Mouse (Mus musculus) heart, postnatal 0 days (tissue): ENCODE measurements around the gene Slc39a3. TPM values are rescaled to one million over a fixed set of nuclear protein-coding genes. Genes with fewer than 3 reads are reported as not detected.
A peak's percentile ranks its signal among the peaks of the same experiment; 100 is the strongest.

Experiments used
- ATAC-seq: fragments of 200-750 bp; cut with Nextera tagmentation; 2 replicates; pipeline ENCODE4 v1.8.0; 2017; ENCODE audit warnings: low read depth, moderate number of reproducible peaks, moderate library complexity; ENCODE audit not compliant: insufficient read depth
- DNase-seq: peaks from one replicate; pipeline ENCODE4 v3.0.0-alpha.2; 2016; ENCODE audit warnings: low spot score
- H3K27ac ChIP-seq: fragments of 300-500 bp; sonication (generic); 2 replicates; pipeline ENCODE4 v1.5.1; 2014; ENCODE audit warnings: low read depth, mild to moderate bottlenecking
- H3K27me3 ChIP-seq: fragments of 300-500 bp; sonication (generic); 2 replicates; pipeline ENCODE4 v1.6.1; 2014; ENCODE audit warnings: low read length, mixed read lengths; ENCODE audit not compliant: control insufficient read depth, insufficient read depth
- H3K36me3 ChIP-seq: fragments of 300-500 bp; sonication (generic); replicated peaks from 2 replicates; pipeline ENCODE4 v1.6.1; 2014; ENCODE audit warnings: low read length, mixed read lengths; ENCODE audit not compliant: control insufficient read depth, insufficient read depth
- H3K4me1 ChIP-seq: fragments of 300-500 bp; sonication (generic); 2 replicates; pipeline ENCODE4 v1.6.1; 2014; ENCODE audit warnings: antibody characterized with exemption; ENCODE audit not compliant: control insufficient read depth, insufficient read depth
- H3K4me2 ChIP-seq: fragments of 300-500 bp; sonication (generic); 2 replicates; pipeline ENCODE4 v1.6.1; 2014; ENCODE audit warnings: low read depth, mild to moderate bottlenecking, low read length, moderate library complexity
- H3K4me3 ChIP-seq: fragments of 300-500 bp; sonication (generic); 2 replicates; pipeline ENCODE4 v1.5.1; 2014; ENCODE audit warnings: low read depth, low read length
- H3K9ac ChIP-seq: fragments of 300-500 bp; sonication (generic); replicated peaks from 2 replicates; pipeline ENCODE4 v1.6.1; 2014; ENCODE audit warnings: low read depth, low read length, mixed read lengths
- H3K9me3 ChIP-seq: fragments of 300-500 bp; sonication (generic); replicated peaks from 2 replicates; pipeline ENCODE4 v1.6.1; 2016; ENCODE audit warnings: low read length; ENCODE audit not compliant: control insufficient read depth
- CTCF ChIP-seq: IDR thresholded peaks from 2 replicates; pipeline ENCODE4 v1.5.1; 2016; ENCODE audit warnings: antibody characterized with exemption, control low read depth, low read depth
- EP300 ChIP-seq: IDR thresholded peaks from 2 replicates; pipeline ENCODE4 v1.6.1; 2016; ENCODE audit warnings: antibody characterized with exemption, low read depth
- WGBS: fragments of 180-500 bp; shearing (Covaris S2); extraction: QIAGEN DNeasy Blood & Tissue Kit; methylation state at CpG from one replicate; pipeline ENCODE4 v1.1.7; 2014; 5-methylcytosine and 5-hydroxymethylcytosine counted together
- polyA plus RNA-seq: library from polyadenylated mRNA; unstranded; fragments of >200 nt; fragmentation: Nextera tagmentation; extraction: Ambion mirVana; gene quantifications from 2 replicates; pipeline ENCODE4 v1.2.1, GENCODE M21; 2015
- total RNA-seq: library from RNA; depleted of rRNA; stranded (reverse); fragments of >200 nt; gene quantifications from 2 replicates; pipeline ENCODE4 v1.2.3, GENCODE M21; 2014; ENCODE audit warnings: low replicate concordance

Slc39a3 gene
- total and polyA plus RNA-seq, 2 experiments from 2014 or later: 6.3 to 18.7 TPM

DNA sequence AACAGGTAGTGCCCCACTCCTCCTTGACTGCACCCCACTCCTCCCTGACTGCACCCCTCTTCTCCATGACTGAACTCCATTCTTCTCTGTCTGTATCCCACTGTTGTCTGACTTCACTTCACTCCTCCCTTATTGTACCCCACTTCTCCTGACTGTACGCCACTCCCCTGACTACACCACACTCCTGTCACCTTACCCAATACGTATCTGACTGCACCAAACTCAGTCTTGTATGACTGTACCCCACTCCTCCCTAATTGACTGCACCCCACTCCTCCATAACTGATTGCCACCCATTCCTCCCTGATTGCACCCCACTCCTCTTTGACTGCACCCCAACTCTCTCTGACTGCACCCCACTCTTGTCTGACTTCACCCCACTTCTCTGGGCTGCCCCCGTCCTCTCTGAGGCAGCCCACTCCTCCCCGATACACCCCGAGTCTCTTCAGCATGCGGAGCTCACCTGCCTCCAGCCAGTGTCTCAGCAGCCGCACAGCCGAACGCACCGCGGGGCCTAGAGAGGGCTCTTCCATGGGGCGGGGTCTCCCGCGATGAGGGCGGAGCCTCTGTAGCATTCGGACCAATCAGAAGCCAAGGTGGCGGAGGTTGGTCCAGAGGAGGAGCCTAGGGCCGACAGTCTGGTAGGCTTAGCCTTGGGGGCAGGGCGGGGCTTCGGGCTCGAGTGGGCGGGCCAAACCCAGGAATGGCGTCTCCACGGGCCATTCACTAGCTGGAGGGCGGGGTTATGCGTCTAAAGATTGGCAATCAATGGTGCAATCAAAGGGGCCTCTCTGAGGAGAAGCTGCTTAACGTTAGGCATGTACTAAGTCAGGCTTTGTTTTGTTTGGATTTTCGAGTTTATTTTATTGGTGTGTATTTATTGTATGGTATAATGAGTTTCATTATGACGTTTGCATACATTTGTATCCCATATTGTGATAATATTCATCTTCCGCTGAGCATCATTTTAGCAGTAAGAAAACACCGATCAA, 22.5 kb downstream of the Slc39a3 start, which contains the start of gene Gng7:
Gng7 (minus strand) TSS at position 553 of the 992 bp plus-strand sequence.
- WGBS: 13% methylated on average over 31 of the region's 31 CpGs
- ATAC-seq (peak; percentile 92), DNase-seq (peak; percentile 70)
- H3K4me1 ChIP-seq: no peaks in the 10 kb centered on the region
- 0 out of 2 replicates have a peak within 1 kb of the TSS, but pooled peaks have one; percentile 0 for H3K4me3 ChIP-seq
- no peak for TF ChIP-seq CTCF
- TF ChIP-seq EP300: no peak
- no peaks in the 10 kb centered on the region for H3K36me3 ChIP-seq
- H3K27ac ChIP-seq: no peak within 1 kb of the TSS
- H3K9ac ChIP-seq: no peak within 1 kb of the TSS
- no peaks in the 10 kb centered on the region for H3K27me3 ChIP-seq
- no peaks in the 10 kb centered on the region for H3K9me3 ChIP-seq
- peak within 1 kb of the TSS; percentile 9 for H3K4me2 ChIP-seq

GRCm38 (mm10) chr10:81010851-81011250, 26.4 kb downstream of the Slc39a3 start:
- peak; percentile 27 for DNase-seq
- peak; percentile 27; the same call in 1 of the 2 replicates for ATAC-seq
- Histone ChIP-seq H3K4me1 (no peaks in the 10 kb centered on the region), H3K9ac (no peak overlapping the region), H3K9me3 (no peaks in the 10 kb centered on the region), H3K27me3 (no peaks in the 10 kb centered on the region), H3K4me3 (no peak overlapping the region), H3K36me3 (no peaks in the 10 kb centered on the region), H3K27ac (no peak overlapping the region), H3K4me2 (no peak overlapping the region)
- 45% methylated on average over 6 of the region's 6 CpGs for WGBS
- TF ChIP-seq CTCF: no peak
- TF ChIP-seq EP300: no peak

DNA sequence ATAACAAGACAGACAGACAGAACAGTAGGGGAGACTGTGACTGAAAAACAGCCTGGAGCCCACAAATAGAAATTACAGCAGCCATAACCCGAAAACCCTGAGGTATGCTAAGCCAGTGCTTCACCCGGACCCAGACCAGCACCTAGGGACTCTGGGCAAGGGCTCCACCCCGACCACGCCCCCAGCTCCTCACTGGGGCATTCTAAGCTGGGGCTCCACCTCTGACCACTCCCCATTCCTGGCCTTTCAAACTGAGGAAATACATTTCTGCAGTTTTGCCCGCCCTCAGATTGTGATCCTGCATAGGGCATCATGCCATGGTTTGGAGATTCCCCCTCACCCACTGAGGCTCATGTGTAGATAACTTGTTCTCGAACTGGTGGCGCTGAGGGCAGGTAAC, 30.0 kb downstream of the Slc39a3 start:
- no peak overlapping the region for H3K4me2 ChIP-seq
- ATAC-seq (no peak), DNase-seq (no peak)
- no peaks in the 10 kb centered on the region for H3K4me1 ChIP-seq
- no peaks in the 10 kb centered on the region for H3K27me3 ChIP-seq
- no peaks in the 10 kb centered on the region for H3K36me3 ChIP-seq
- TF ChIP-seq CTCF (no peak), EP300 (no peak)
- WGBS: 29% methylated on average over 7 of the region's 7 CpGs
- H3K27ac ChIP-seq: no peak overlapping the region
- H3K4me3 ChIP-seq: no peak overlapping the region
- no peaks in the 10 kb centered on the region for H3K9me3 ChIP-seq
- H3K9ac ChIP-seq: no peak overlapping the region

DNA sequence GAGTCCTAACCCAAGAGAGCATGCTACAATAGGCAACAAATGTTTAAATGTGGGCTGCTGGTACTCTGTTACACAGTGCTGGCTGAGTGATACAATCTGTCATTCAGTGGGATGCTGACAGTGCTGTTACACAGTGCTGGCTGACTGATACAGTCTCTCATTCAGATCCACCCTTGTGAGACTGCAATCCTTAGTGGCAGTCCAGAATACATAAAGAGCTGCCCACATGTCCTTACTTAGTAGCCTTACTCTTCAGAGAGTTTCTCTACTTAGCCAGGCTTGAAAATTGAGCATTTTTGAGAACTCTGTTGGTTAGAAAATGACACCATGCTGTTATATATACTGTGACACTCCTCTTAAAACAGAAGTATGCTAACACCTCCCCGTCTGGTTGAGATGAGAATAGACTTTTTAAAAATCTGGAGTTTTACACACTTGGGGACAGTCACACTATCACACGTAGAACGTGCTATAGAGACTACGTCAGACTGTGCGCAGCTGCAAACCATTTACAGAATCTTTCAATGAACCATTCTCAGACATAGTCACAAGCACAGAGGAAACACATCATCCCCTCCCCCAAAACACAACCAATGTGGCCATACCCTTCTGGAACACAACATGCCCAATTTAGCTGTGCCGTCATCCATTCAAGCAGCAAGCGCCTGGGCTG, 31.1 kb downstream of the Slc39a3 start:
- H3K36me3 ChIP-seq: no peaks in the 10 kb centered on the region
- DNase-seq (no peak), ATAC-seq (no peak)
- 83% methylated on average over 7 of the region's 7 CpGs for WGBS
- 0 out of 2 replicates have a peak, but pooled peaks cover 2% of the 10 kb centered on the region for H3K4me1 ChIP-seq
- H3K9ac ChIP-seq: no peak overlapping the region
- TF ChIP-seq CTCF (no peak), EP300 (no peak)
- H3K4me3 ChIP-seq: no peak overlapping the region
- H3K4me2 ChIP-seq: no peak overlapping the region
- no peaks in the 10 kb centered on the region for H3K27me3 ChIP-seq
- no peak overlapping the region for H3K27ac ChIP-seq
- H3K9me3 ChIP-seq: no peaks in the 10 kb centered on the region

GRCm38 (mm10) chr10:81001161-81001560, 36.1 kb downstream of the Slc39a3 start:
- WGBS: 42% methylated on average over 10 of the region's 10 CpGs
- Histone ChIP-seq H3K9ac (no peak overlapping the region), H3K4me1 (0 out of 2 replicates have a peak, but pooled peaks cover 4% of the 10 kb centered on the region), H3K27ac (no peak overlapping the region), H3K9me3 (no peaks in the 10 kb centered on the region), H3K4me2 (no peak overlapping the region), H3K27me3 (peaks cover 20% of the 10 kb centered on the region; the same call in 1 of the 2 replicates), H3K36me3 (no peaks in the 10 kb centered on the region), H3K4me3 (no peak overlapping the region)
- DNase-seq (no peak), ATAC-seq (peak; percentile 14; the same call in 1 of the 2 replicates)
- TF ChIP-seq CTCF: no peak
- TF ChIP-seq EP300: no peak
